Mouse (Mus musculus) cortical plate, adult 2 months (tissue): ENCODE results near the gene Dbil5.

Experiments used
- CTCF ChIP-seq: fragments of 200-500 bp; IDR thresholded peaks from 2 replicates; pipeline ENCODE4 v1.5.1; 2011; ENCODE audit warnings: mild to moderate bottlenecking, control low read depth, low read length; ENCODE audit not compliant: insufficient read depth; ENCODE audit errors: extremely low read depth
- POLR2A ChIP-seq: fragments of 200-500 bp; IDR thresholded peaks from 2 replicates; pipeline ENCODE4 v1.6.1; 2011; ENCODE audit warnings: mild to moderate bottlenecking, low read length, control low read depth; ENCODE audit not compliant: insufficient read depth; ENCODE audit errors: extremely low read depth

GRCm38 (mm10) chr11:76201761-76202674 lies 15.4 kb upstream of the Dbil5 start:
- TF ChIP-seq POLR2A = peak; percentile 0; the same call in 1 of the 2 replicates
- no peak for TF ChIP-seq CTCF
